Mouse (Mus musculus) spleen, postnatal 14 days (tissue): ENCODE data around the gene Dcun1d1.

Source experiments
- DNase-seq, 2 experiments: peaks; one replicate each; pipeline ENCODE4 v3.0.0; 2021 to 2022; ENCODE audit warnings: low spot score in 2 of 2

Gene Dcun1d1

DNA sequence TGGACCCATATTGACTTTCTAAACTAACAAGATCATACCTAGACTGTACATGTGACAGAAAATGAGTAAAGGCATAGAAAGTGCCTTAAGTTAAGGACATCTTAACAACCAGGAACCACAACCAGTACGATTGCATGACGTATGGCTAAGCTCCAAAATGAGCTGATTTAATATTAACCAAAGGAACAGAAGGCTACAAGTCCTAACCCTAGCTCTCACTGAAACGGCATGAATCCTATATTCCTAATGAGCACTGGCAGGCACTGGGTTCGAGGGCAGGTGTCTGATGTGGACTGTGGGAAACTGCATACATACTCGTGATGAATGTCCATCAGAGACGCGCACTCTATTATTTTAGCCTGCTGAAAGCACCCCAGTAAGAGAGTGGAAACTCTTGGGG is 5.9 kb downstream of the Dcun1d1 start:
- no peak for DNase-seq

DNA sequence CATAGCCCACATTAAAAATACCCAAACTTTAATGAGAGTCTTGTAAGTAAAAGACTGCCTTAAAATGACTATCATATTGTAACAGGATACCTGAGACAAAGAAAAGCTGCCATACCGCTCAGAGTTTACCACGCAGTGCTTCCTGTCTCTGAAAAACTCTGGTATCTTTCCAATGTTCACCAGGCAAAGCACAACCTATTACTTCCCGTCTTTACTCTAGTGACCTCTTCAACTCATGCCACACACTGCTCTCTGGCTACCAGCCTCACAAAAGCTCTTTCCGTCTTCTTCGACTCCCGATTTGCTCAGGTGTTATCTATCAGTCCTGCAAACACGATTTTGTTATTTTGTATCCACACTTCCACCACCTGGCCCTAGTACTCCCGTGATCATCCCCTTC is 7.4 kb downstream of the Dcun1d1 start:
- DNase-seq, result no peak

DNA sequence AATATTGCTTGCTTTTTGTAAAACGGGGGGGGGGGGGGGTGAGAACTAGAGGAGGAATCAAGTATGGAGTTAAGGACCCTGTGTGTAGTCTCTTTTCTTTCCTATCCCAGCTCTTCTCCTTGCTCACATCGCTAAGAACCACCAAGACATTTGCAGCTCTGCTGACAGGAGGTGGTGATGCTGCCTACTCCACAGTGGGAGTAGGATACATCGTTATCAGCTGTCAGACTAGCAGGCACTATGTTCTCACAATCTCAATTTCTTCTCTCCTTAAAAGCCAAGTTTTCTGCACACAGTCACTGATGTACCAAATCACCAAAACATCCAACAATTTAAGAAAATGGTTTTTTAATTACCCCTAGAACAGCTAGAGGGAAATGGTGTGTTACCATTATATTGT is 7.8 kb downstream of the Dcun1d1 start:
- DNase-seq, result no peak

DNA sequence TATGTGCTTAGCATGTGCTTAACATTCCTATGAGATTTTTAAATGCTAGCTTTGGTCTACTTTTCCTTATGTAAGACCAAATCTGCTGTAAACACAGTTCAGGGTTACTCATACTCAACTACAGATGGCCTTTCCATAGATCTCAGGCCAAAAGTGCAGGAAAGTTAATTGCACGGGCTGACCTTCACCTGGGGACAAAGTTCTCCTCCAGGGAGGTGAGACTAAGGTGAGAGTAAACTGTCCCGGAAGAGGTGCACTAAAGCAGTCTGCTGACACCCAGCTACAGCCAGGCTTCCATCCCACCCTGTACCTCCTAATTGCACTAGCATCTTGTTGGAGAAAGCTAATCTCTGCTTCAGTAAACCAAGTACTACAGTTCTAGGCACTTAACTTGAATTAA is 11.4 kb downstream of the Dcun1d1 start:
- DNase-seq, result no peak

DNA sequence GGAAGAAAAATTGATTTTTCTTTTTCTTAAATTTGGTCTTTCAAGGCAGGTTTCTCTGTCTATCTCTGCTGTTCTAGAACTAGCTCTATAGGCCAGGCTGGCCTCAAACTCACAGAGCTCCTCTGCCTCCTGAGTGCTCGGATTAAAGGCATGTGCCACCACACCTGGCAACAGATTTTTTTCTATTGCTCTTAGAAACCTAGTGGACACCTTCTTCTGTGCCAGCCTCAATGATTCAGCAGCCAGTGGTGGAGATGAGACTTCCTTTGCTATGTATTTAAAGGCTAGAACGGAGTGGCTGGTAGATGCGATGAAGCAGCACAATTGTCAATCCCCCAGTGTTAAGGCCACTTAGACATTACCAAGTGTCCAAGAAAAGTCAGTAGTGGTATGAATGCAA is 13.2 kb downstream of the Dcun1d1 start:
- DNase-seq, result peak in 1 of 2 experiments; percentile 49

DNA sequence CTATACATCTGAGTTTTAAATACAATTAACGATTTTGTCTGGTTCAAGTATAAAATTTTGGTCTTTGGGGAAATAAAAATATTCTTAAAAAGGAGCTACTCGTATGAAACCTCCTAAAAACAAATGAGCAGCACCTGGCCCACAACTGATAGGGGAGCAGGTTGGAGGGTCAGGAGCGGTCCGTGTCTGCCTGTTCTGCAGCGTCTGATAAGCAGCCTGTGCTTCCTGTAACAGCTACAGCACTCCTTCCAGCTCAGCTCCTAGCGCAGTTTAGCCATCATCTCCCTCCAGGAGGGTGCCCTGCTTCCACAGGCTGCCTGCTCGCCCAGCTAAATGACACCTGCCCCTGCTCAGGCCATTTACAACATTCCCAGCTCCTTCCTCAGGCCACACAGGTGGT is 13.8 kb downstream of the Dcun1d1 start:
- peak; percentile 48 to 53 for DNase-seq

DNA sequence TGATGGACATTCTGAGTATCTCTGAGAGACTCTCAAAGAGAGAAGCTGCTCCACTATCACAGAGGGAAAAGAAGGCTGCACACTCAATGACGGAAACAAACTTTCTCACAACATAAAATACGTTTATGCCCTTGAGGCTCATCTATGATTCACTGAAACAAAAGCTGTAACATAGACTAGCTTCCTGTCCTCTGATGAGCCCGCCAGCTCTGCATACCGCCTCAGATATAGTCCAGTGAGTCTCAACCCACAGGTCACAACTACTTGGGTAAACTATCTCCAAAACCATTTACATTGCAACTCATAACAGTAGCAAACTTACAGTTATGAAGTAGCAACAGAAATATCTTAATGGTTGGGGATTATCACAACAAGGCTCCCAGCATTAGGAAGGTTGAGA is 14.7 kb downstream of the Dcun1d1 start:
- no peak for DNase-seq

DNA sequence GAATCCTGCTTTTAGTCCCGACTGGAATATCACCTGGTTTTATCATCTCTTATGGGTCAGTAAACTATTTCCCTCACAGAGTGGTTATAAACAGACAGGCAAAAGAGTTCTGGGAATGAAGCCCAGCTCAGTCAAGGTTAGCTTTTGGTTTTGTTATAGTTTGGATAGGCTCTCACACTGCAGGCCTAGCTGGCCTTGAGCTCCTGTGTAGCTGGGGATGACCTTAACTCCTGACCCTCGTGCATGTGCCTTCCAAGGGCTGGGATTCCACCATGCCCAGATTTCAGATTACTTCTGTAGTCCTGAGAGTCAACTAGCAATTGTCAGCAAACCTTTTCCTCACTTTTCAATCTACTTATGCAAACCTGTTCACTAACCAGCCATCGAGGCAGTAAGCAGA is 19.0 kb downstream of the Dcun1d1 start:
- no peak for DNase-seq

DNA sequence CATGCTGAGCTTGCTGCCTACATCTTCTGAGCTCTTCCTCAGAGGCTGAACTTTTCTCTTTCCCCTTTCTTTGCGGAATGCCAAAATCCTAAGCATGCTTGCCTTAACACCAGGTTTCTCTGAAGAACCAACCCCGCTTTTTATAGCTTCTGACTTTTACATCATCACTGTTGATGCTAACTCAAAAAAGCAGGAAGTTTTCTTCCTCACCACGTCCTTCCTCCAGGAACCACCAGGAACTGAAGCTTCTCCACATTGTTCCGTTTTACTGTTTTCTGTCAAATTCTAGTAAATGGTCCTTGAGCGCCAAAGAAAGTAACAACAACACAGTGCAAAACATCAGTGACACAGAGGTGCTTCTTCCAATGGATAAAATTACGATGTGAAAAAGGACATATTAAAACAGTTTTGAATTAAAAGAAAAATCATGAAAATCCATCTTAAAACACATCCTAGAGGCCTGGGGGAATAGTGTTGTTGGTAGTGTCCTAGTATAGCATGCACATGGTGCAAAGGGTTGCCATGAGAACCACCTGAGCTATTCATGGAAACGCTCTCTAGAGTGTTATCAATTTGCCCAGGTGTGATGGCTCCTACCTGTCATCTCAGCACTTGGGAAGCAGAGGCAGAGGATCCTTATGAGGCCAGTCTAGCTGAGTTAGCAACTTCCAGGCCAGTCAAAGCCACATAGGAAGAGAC is 28.1 kb downstream of the Dcun1d1 start:
- no peak for DNase-seq

DNA sequence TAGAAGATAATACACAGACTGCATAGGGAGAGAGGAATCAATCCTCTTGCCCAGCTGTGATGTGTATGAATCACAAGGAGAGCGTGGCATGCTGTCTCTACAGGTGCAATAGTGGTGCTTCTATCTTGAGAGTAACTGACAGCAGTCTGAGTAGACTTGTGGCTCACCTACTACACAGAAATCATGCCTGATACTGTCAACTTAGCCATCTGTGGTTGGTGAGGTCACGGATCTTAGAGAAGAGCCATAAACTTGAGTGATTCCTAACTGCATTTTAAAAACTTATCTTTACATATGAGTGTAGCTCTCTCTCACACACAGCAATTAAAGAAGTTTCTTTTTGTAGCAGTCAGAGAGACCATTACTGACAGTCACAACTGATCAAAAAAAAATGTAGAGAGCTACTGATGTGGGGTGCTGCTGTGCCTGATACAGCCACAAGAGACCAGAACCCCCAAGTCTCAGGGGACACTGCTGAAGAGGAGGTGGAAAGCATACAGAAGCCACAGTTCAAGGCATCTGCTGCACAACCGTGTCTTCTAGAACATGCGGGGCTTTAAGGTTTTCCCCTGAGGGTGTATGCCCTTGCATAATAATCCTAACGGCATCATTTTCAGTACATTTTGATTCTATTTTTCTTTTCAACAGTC is 36.6 kb downstream of the Dcun1d1 start:
- DNase-seq, result no peak

DNA sequence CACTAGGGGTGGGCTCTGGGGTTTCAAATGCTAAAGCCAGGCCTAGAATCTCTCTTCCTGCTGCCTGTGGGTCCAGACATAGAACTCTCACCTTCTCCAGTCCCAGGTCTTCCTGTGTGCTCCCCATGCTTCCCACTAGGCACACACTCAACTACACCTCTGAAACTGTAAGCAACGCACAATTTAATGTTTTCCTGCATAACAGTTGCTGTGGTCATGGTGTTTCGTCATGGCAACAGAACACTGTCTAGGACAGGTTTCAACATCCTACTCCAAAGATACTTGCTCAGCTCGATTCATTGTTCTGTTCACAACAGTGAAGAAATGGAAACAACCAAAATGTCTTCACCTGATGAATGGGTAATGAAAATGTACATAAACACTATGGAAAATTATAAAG is 38.1 kb downstream of the Dcun1d1 start:
- no peak for DNase-seq

DNA sequence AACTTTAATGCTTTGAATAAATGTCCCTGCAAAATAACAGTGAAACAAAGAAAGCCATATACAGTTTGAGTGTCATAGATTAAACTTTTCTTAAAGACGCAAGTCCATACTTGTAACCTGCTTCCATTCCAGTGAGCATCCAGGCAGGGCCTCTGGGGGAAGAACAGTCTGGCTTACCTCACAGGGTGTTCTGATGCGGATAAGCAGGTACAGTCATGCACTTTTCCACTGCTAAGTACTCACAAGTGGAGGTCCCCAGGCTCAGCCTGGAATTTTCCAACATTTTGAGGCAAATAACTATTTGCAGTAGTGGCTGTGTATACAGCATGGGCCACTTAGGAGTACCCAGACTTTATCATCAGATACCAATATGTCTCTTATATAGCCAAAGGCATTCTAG is 39.3 kb downstream of the Dcun1d1 start:
- DNase-seq, result no peak

DNA sequence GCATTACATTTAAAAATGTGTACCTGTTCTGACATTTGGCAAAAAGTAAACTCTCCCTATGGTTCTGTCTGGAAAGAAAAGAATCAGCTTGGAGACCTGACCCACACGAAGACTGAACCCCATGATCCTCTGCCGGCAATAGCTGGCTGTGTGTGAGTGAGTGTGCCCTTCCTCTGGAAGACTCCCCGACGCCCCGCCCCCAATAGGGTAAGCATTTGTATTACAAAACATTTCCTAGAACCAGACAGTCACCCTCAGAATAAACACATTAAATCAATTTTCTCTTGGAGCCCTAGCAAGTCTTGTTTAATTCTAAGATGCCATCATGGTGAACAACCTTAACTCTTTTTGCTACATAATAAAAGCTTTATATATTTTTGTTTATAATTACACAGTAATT is 44.1 kb downstream of the Dcun1d1 start:
- no peak for DNase-seq

DNA sequence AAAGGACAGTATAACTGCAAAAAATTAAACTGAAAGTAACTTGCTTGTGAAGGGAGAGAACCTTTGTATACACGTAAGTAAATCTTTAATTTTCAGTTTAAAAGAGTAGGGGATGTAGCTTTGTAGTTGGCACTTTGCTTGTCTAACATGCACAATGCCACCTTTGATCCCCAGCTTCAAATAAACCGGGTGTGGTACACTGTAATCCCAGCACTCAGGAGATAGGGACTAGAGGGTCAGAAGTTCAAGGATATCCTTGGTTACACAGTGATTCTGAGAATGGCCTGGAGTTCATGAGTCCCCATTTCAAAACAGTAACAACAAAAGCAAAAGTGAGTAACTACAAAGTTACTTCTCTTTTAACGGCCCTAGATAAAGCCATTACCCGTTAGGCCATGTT is 46.1 kb downstream of the Dcun1d1 start:
- DNase-seq, result no peak

DNA sequence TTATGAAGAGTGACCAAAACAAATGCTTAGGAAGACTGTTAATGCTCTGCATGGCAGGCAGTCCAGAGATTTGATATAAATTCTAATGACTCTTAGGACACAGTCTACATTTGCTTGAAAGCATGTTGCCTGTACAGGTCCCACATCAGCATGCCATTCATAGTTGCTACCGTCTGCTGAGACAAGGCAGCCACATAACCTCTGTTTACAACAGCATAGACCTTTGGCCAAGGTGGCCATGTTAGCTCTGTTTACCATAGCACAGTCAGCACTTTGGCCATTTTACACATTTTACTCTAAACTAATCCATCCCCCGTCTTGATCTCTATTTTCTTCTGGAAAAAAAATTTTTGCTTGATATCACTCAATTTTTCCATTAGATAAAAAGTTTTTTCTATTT is 47.7 kb downstream of the Dcun1d1 start:
- DNase-seq, result no peak

DNA sequence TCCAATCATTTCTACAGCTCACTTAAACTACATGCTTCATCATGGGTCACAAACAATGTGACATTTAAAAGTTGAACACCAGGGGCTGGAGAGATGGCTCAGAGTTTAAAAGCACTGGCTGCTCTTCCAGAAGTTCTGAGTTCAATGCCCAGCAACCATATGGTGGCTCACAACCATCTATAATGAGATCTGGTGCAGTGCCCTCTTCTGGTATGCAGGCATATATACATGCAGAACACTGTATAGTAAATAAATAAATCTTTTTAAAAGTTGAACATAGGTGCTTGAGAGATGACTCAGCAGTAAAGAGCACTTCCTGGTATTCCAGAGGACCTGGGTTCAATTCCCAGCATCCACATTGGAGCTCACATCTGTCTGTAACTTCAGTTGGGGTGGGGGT is 54.0 kb downstream of the Dcun1d1 start:
- no peak for DNase-seq

DNA sequence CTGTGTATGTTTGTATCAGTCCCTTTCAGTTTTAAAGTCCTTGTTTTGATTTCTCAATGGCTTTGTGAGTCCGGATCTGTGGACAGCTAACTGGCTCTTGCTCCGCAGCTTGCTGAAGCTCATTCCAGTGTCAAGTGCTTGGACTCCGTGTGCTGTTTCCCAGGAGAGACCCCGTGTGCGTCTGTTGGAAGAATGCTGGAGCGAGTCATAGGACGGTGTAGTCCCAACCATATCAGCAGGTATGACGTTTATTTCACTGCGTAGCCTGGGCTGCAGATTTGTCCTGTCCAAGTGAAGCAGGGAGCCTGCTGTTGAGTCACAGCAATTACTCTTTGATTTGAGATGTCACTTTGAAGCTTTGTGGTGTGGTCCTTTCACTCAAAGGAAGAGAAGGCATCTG is 87.9 kb downstream of the Dcun1d1 start:
- no peak for DNase-seq
